Mouse (Mus musculus): ENCODE measurements at regions not wholly inside any gene's neighbourhood (a gene's known extent, or its start where the extent isn't known, plus 50 kb on each side); places are given as distances from the start of the nearest gene placed in this dataset.

- TF ChIP-seq CTCF (IDR thresholded peaks at IDR 0.05; ENCODE audit: low read depth) (no peak), EP300 (IDR thresholded peaks at IDR 0.05; ENCODE audit: low read depth) (no peak)
Observed at GRCm38 (mm10) chr9:13992728-13993127, 165.2 kb downstream of the Fam76b start.
